Mouse (Mus musculus) embryonic facial prominence, embryonic 15.5 days (tissue): Measurements from ENCODE around the gene Oser1. TPM values are rescaled to one million over a fixed set of nuclear protein-coding genes. Genes with fewer than 3 reads are reported as not detected.

ENCODE experiments used
- ATAC-seq: fragments of 200-750 bp; cut with Nextera tagmentation; 2 replicates; pipeline ENCODE4 v1.8.0; 2017; ENCODE audit warnings: low read depth, moderate TSS enrichment; ENCODE audit not compliant: insufficient number of reproducible peaks, low FRiP score, low TSS enrichment
- H3K27ac ChIP-seq: fragments of 300-500 bp; sonication (generic); replicated peaks from 2 replicates; pipeline ENCODE4 v1.5.1; 2015; ENCODE audit warnings: mild to moderate bottlenecking, inconsistent platforms
- H3K27me3 ChIP-seq: fragments of 300-500 bp; sonication (generic); 2 replicates; pipeline ENCODE4 v1.6.1; 2015; ENCODE audit warnings: inconsistent platforms
- H3K36me3 ChIP-seq: fragments of 300-500 bp; sonication (generic); 2 replicates; pipeline ENCODE4 v1.6.1; 2015; ENCODE audit warnings: mild to moderate bottlenecking, inconsistent platforms
- H3K4me1 ChIP-seq: fragments of 300-500 bp; sonication (generic); 2 replicates; pipeline ENCODE4 v1.6.1; 2015; ENCODE audit warnings: inconsistent platforms
- H3K4me2 ChIP-seq: fragments of 300-500 bp; sonication (generic); replicated peaks from 2 replicates; pipeline ENCODE4 v1.6.1; 2015; ENCODE audit warnings: mild to moderate bottlenecking, inconsistent platforms
- H3K4me3 ChIP-seq: fragments of 300-500 bp; sonication (generic); replicated peaks from 2 replicates; pipeline ENCODE4 v1.5.1; 2015; ENCODE audit warnings: mild to moderate bottlenecking, inconsistent platforms
- H3K9ac ChIP-seq: fragments of 300-500 bp; sonication (generic); 2 replicates; pipeline ENCODE4 v1.6.1; 2015; ENCODE audit warnings: inconsistent platforms
- H3K9me3 ChIP-seq: fragments of 300-500 bp; sonication (generic); replicated peaks from 2 replicates; pipeline ENCODE4 v1.6.1; 2016; ENCODE audit warnings: inconsistent platforms
- WGBS: fragments of 180-500 bp; shearing (Covaris S2); methylation state at CpG from one replicate; pipeline ENCODE4 v1.1.7; 2015; 5-methylcytosine and 5-hydroxymethylcytosine counted together
- polyA plus RNA-seq: library from polyadenylated mRNA; unstranded; fragments of >200 nt; fragmentation: Nextera tagmentation; extraction: Ambion mirVana; gene quantifications from 2 replicates; pipeline ENCODE4 v1.2.1, GENCODE M21; 2015

Gene Oser1
- polyA plus RNA-seq, 1 experiment from 2014 or later, result 91.4 TPM

- WGBS, result 74% methylated on average over 5 of the region's 5 CpGs
- H3K36me3 ChIP-seq, result no peaks in the 10 kb centered on the region
- 0 out of 2 replicates have a peak, but pooled peaks cover 6% of the 10 kb centered on the region for H3K4me1 ChIP-seq
- no peak overlapping the region for H3K9ac ChIP-seq
- H3K27me3 ChIP-seq, result peaks cover 31% of the 10 kb centered on the region
- no peak overlapping the region for H3K4me2 ChIP-seq
- no peak overlapping the region for H3K27ac ChIP-seq
- H3K4me3 ChIP-seq, result no peak overlapping the region
- no peak for ATAC-seq
- H3K9me3 ChIP-seq, result no peaks in the 10 kb centered on the region
Observed at GRCm38 (mm10) chr2:163379366-163379765, 45.1 kb downstream of the Oser1 start.

GRCm38 (mm10) chr2:163376082-163376481 is 48.4 kb downstream of the Oser1 start:
- H3K9ac ChIP-seq, result no peak overlapping the region
- peaks cover 32% of the 10 kb centered on the region for H3K27me3 ChIP-seq
- 41% methylated on average over 33 of the region's 33 CpGs for WGBS
- H3K9me3 ChIP-seq, result no peaks in the 10 kb centered on the region
- no peak overlapping the region for H3K27ac ChIP-seq
- H3K4me1 ChIP-seq, result 0 out of 2 replicates have a peak, but pooled peaks cover 6% of the 10 kb centered on the region
- no peak overlapping the region for H3K4me3 ChIP-seq
- no peaks in the 10 kb centered on the region for H3K36me3 ChIP-seq
- H3K4me2 ChIP-seq, result no peak overlapping the region
- no peak for ATAC-seq

- Histone ChIP-seq H3K4me1 (peaks cover 9% of the 10 kb centered on the region; the same call in 1 of the 2 replicates), H3K36me3 (no peaks in the 10 kb centered on the region), H3K4me3 (no peak overlapping the region), H3K27me3 (peaks cover 32% of the 10 kb centered on the region), H3K9me3 (no peaks in the 10 kb centered on the region), H3K4me2 (no peak overlapping the region), H3K27ac (no peak overlapping the region), H3K9ac (no peak overlapping the region)
- no peak for ATAC-seq
- 36% methylated on average over 35 of the region's 35 CpGs for WGBS
Observed at GRCm38 (mm10) chr2:163375468-163375867, 49.0 kb downstream of the Oser1 start.

- Histone ChIP-seq H3K4me2 (no peak overlapping the region), H3K4me1 (peaks cover 15% of the 10 kb centered on the region; the same call in 1 of the 2 replicates), H3K9ac (no peak overlapping the region), H3K4me3 (no peak overlapping the region), H3K36me3 (no peaks in the 10 kb centered on the region), H3K27ac (no peak overlapping the region), H3K27me3 (peaks cover 32% of the 10 kb centered on the region), H3K9me3 (no peaks in the 10 kb centered on the region)
- 87% methylated on average over 1 of the region's 1 CpGs for WGBS
- no peak for ATAC-seq
Observed at GRCm38 (mm10) chr2:163372627-163373026, 51.9 kb downstream of the Oser1 start.

GRCm38 (mm10) chr2:163370175-163370574 is 54.3 kb downstream of the Oser1 start:
- no peak overlapping the region for H3K4me3 ChIP-seq
- H3K27ac ChIP-seq, result no peak overlapping the region; the same call in 1 of the 2 replicates
- no peak overlapping the region for H3K9ac ChIP-seq
- H3K27me3 ChIP-seq, result peaks cover 9% of the 10 kb centered on the region
- H3K4me2 ChIP-seq, result no peak overlapping the region
- H3K36me3 ChIP-seq, result no peaks in the 10 kb centered on the region
- peaks cover 9% of the 10 kb centered on the region; the same call in 1 of the 2 replicates for H3K4me1 ChIP-seq
- H3K9me3 ChIP-seq, result no peaks in the 10 kb centered on the region
- ATAC-seq, result no peak
- 32% methylated on average over 4 of the region's 4 CpGs for WGBS

GRCm38 (mm10) chr2:163364785-163365541 is 59.5 kb downstream of the Oser1 start:
- H3K4me2 ChIP-seq, result no peak overlapping the region
- no peaks in the 10 kb centered on the region for H3K27me3 ChIP-seq
- no peaks in the 10 kb centered on the region for H3K36me3 ChIP-seq
- H3K4me3 ChIP-seq, result no peak overlapping the region
- no peaks in the 10 kb centered on the region for H3K9me3 ChIP-seq
- 0 out of 2 replicates have a peak, but pooled peaks cover under 1% of the 10 kb centered on the region for H3K4me1 ChIP-seq
- no peak overlapping the region for H3K9ac ChIP-seq
- H3K27ac ChIP-seq, result no peak overlapping the region; the same call in 1 of the 2 replicates
- ATAC-seq, result no peak
- 51% methylated on average over 18 of the region's 18 CpGs for WGBS

GRCm38 (mm10) chr2:163362940-163363921 is 61.3 kb downstream of the Oser1 start:
- Histone ChIP-seq H3K4me1 (no peaks in the 10 kb centered on the region), H3K36me3 (no peaks in the 10 kb centered on the region), H3K27ac (0 out of 2 replicates have a peak overlapping the region, but pooled peaks have one; percentile 1), H3K9ac (no peak overlapping the region), H3K9me3 (no peaks in the 10 kb centered on the region), H3K4me3 (no peak overlapping the region), H3K4me2 (no peak overlapping the region), H3K27me3 (no peaks in the 10 kb centered on the region)
- ATAC-seq, result no peak
- WGBS, result 74% methylated on average over 12 of the region's 12 CpGs

GRCm38 (mm10) chr2:163360858-163361623 is 63.5 kb downstream of the Oser1 start:
- Histone ChIP-seq H3K4me3 (no peak overlapping the region), H3K27ac (no peak overlapping the region), H3K27me3 (no peaks in the 10 kb centered on the region), H3K9me3 (no peaks in the 10 kb centered on the region), H3K4me2 (no peak overlapping the region), H3K36me3 (no peaks in the 10 kb centered on the region), H3K9ac (no peak overlapping the region), H3K4me1 (no peaks in the 10 kb centered on the region)
- 75% methylated on average over 16 of the region's 16 CpGs for WGBS
- ATAC-seq, result no peak

- H3K4me1 ChIP-seq, result no peaks in the 10 kb centered on the region
- no peak overlapping the region for H3K9ac ChIP-seq
- no peaks in the 10 kb centered on the region for H3K9me3 ChIP-seq
- no peak overlapping the region for H3K4me3 ChIP-seq
- ATAC-seq, result no peak
- H3K27ac ChIP-seq, result no peak overlapping the region
- H3K4me2 ChIP-seq, result no peak overlapping the region
- WGBS, result 62% methylated on average over 2 of the region's 2 CpGs
- no peaks in the 10 kb centered on the region for H3K27me3 ChIP-seq
- H3K36me3 ChIP-seq, result no peaks in the 10 kb centered on the region
Observed at GRCm38 (mm10) chr2:163359253-163359652, 65.2 kb downstream of the Oser1 start.

- H3K4me1 ChIP-seq, result peaks cover 4% of the 10 kb centered on the region
- H3K27me3 ChIP-seq, result no peaks in the 10 kb centered on the region
- WGBS, result 43% methylated on average over 5 of the region's 5 CpGs
- no peak overlapping the region for H3K27ac ChIP-seq
- H3K36me3 ChIP-seq, result no peaks in the 10 kb centered on the region
- H3K9ac ChIP-seq, result no peak overlapping the region
- H3K4me2 ChIP-seq, result no peak overlapping the region
- no peaks in the 10 kb centered on the region for H3K9me3 ChIP-seq
- no peak overlapping the region for H3K4me3 ChIP-seq
- no peak for ATAC-seq
Observed at GRCm38 (mm10) chr2:163358662-163359061, 65.8 kb downstream of the Oser1 start.
